Mouse (Mus musculus) embryonic facial prominence, embryonic 10.5 days (tissue): ENCODE results near the gene Slc15a4. TPM values are rescaled to one million over a fixed set of nuclear protein-coding genes. Genes with fewer than 3 reads are reported as not detected.

ENCODE experiments used
- DNase-seq: peaks from one replicate; pipeline ENCODE4 v3.0.0-alpha.2; 2017; ENCODE audit warnings: low spot score
- H3K27ac ChIP-seq: fragments of 300-500 bp; sonication (generic); replicated peaks from 2 replicates; pipeline ENCODE4 v1.5.1; 2016; ENCODE audit warnings: mild to moderate bottlenecking
- H3K27me3 ChIP-seq: fragments of 300-500 bp; sonication (generic); replicated peaks from 2 replicates; pipeline ENCODE4 v1.6.1; 2016; ENCODE audit warnings: low read depth, mild to moderate bottlenecking; ENCODE audit not compliant: poor library complexity, severe bottlenecking
- H3K36me3 ChIP-seq: fragments of 300-500 bp; sonication (generic); replicated peaks from 2 replicates; pipeline ENCODE4 v1.6.1; 2016; ENCODE audit warnings: mild to moderate bottlenecking, moderate library complexity
- H3K4me1 ChIP-seq: fragments of 300-500 bp; sonication (generic); 2 replicates; pipeline ENCODE4 v1.6.1; 2016
- H3K4me3 ChIP-seq: fragments of 300-500 bp; sonication (generic); 2 replicates; pipeline ENCODE4 v1.5.1; 2016; ENCODE audit warnings: mild to moderate bottlenecking, moderate library complexity
- H3K9me3 ChIP-seq: fragments of 300-500 bp; sonication (generic); 2 replicates; pipeline ENCODE4 v1.6.1; 2016; ENCODE audit warnings: mild to moderate bottlenecking
- WGBS: fragments of 180-500 bp; shearing (Covaris S2); methylation state at CpG from one replicate; pipeline ENCODE4 v1.1.7; 2016; 5-methylcytosine and 5-hydroxymethylcytosine counted together
- polyA plus RNA-seq: library from polyadenylated mRNA; unstranded; fragments of >200 nt; fragmentation: Nextera tagmentation; extraction: Ambion mirVana; gene quantifications from 2 replicates; pipeline ENCODE4 v1.2.1, GENCODE M21; 2016

The Slc15a4 gene
- polyA plus RNA-seq: 25.1 and 27.5 TPM in 2 replicates

DNA sequence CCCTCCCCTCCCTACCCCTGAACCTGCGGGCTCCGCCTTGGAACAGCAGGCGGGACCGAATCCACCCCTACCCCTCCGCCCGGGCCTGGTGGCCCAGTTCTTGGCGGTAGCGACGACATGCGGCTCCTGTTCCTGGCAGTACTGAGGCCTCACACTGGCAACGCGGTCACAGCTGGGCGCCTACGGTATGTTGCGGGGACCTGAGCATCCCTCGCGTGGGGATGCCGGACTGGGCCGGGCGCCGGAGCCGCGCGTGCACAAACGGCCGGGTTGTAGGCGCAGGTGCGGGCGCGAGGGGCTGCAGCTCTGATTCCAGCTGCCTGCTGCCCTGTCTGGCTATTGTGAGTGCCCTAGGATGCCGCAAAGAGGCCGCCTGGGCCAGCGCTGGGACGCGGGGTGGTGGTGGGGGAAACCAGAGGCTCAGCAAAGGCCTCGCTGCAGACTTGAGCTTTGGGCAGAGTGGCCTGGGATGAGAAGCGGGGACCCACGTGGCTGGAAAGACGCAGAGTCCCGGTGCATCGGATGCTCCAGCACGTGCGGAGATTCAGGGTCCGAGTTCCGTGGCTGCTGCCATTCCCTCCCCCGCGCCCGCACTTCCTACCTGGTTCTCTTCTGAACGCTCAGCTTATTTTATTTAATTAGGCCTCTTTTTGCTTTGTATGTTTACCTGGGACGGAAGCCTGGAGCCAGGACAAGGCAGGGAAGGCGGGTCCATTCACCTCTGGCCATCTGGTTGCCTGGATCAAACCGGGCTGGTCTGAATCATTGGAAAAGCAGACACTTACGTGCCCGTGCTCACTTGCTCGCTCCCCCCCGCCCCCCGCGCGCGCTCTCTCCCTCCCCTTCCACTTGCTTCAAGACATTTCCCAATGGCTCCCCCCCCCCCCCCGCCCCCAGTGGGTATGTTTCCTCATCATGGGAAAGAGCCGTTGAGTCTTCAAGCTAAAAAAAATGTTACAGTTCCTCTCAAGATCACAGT lies at the start of gene Slc15a4, which contains the start of gene Glt1d1:
Slc15a4 (minus strand) TSS at position 731 of the 979 bp plus-strand sequence.
Glt1d1 (plus strand) TSS at position 96 of the 979 bp plus-strand sequence.
- peaks cover 21% of the 10 kb centered on the region for H3K4me1 ChIP-seq
- WGBS: under 1% methylated on average over 61 of the region's 62 CpGs
- H3K27ac ChIP-seq: peak within 1 kb of the TSS; percentile 83
- peak; percentile 71 for DNase-seq
- H3K36me3 ChIP-seq: no peaks in the 10 kb centered on the region
- H3K27me3 ChIP-seq: peaks cover 29% of the 10 kb centered on the region
- peak within 1 kb of the TSS; percentile 77 for H3K4me3 ChIP-seq
- H3K9me3 ChIP-seq: no peaks in the 10 kb centered on the region

DNA sequence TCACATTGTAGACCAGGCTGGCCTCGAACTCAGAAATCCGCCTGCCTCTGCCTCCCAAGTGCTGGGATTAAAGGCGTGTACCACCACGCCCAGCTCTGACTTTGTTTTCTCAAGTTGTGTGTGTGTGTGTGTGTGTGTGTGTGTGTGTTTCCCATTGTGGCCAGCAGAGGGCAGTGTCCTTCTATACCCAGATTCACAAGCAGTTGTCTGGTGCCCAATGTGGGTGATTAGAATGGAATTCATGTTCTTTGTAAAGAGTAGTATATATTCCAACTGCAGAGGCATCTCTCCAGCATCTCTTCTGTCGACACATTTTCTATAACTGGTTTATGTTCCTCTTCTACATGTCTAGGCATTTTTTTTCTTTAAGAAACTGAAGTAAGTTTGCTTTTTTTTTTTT lies 45.8 kb upstream of the Slc15a4 start:
- no peak overlapping the region for H3K27ac ChIP-seq
- no peak for DNase-seq
- 92% methylated on average over 5 of the region's 5 CpGs for WGBS
- no peaks in the 10 kb centered on the region for H3K4me1 ChIP-seq
- peaks cover 10% of the 10 kb centered on the region; the same call in 1 of the 2 replicates for H3K9me3 ChIP-seq
- peaks cover 11% of the 10 kb centered on the region for H3K36me3 ChIP-seq
- H3K4me3 ChIP-seq: no peak overlapping the region
- H3K27me3 ChIP-seq: no peaks in the 10 kb centered on the region

DNA sequence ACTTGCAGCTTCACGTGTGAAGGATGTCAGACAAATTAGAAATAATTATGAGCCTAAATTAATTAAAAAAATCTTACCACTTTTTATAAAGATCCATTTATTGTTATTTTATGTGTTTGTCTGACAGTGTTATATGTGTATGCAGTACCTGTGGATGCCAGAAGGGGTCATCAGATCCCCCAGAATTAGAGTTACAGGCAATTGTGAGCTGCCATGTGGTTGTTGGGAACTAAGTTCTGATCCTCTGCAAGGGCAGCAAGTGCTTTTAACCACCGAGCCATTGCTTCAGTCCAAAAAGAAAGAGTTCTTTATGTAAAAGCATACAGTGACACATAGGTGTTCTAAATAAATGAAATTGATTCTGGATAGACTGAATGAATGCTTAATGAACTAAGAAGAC lies 44.9 kb upstream of the Slc15a4 start:
- peaks cover 10% of the 10 kb centered on the region; the same call in 1 of the 2 replicates for H3K9me3 ChIP-seq
- H3K4me3 ChIP-seq: no peak overlapping the region
- 94% methylated on average over 2 of the region's 2 CpGs for WGBS
- H3K36me3 ChIP-seq: peaks cover 8% of the 10 kb centered on the region
- no peaks in the 10 kb centered on the region for H3K27me3 ChIP-seq
- no peak for DNase-seq
- H3K4me1 ChIP-seq: no peaks in the 10 kb centered on the region
- no peak overlapping the region for H3K27ac ChIP-seq

DNA sequence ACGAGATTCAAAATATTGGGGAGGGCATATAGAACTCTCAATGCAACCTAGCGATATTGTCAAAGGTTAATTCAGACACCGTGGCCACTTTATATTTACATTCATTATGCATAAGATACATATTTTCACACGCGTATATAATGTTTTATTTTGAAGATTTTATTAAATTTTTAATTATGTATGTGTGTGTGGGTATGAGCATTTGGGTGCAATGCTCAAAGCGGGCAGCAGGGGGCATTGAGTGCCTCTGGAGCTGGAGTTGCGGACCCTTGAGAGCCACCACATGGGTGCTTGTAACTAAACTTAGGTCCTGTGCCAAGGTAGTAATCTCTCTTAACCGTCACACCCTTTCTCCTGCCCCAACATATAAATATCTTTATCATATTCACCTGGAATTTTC lies 41.2 kb upstream of the Slc15a4 start:
- no peaks in the 10 kb centered on the region for H3K27me3 ChIP-seq
- WGBS: 91% methylated on average over 8 of the region's 8 CpGs
- H3K9me3 ChIP-seq: peaks cover 10% of the 10 kb centered on the region; the same call in 1 of the 2 replicates
- no peak overlapping the region for H3K27ac ChIP-seq
- H3K4me3 ChIP-seq: no peak overlapping the region
- H3K4me1 ChIP-seq: no peaks in the 10 kb centered on the region
- H3K36me3 ChIP-seq: peaks cover 8% of the 10 kb centered on the region
- DNase-seq: no peak

DNA sequence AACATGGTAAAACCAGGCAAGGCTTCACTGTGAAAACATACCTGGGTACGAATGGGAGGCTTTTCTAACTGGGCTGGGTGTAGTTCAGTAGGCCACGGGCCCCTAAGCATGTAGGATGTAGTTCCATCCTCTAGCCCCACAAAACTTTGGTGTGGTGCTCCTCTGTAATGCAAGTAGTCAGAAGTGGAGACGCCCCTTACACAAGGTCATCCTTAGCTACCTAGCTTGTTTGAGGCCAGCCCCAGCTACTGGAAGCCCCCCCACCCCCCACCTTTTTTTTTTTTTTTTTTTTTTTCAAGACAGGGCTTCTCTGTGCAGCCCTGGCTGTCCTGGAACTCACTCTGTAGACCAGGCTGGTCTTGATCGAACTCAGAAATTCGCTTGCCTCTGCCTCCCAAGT lies 28.3 kb upstream of the Slc15a4 start:
- H3K4me1 ChIP-seq: no peaks in the 10 kb centered on the region
- no peaks in the 10 kb centered on the region for H3K27me3 ChIP-seq
- peaks cover 6% of the 10 kb centered on the region; the same call in 1 of the 2 replicates for H3K9me3 ChIP-seq
- no peak for DNase-seq
- 89% methylated on average over 5 of the region's 5 CpGs for WGBS
- no peak overlapping the region for H3K27ac ChIP-seq
- H3K4me3 ChIP-seq: no peak overlapping the region
- peaks cover 13% of the 10 kb centered on the region for H3K36me3 ChIP-seq

DNA sequence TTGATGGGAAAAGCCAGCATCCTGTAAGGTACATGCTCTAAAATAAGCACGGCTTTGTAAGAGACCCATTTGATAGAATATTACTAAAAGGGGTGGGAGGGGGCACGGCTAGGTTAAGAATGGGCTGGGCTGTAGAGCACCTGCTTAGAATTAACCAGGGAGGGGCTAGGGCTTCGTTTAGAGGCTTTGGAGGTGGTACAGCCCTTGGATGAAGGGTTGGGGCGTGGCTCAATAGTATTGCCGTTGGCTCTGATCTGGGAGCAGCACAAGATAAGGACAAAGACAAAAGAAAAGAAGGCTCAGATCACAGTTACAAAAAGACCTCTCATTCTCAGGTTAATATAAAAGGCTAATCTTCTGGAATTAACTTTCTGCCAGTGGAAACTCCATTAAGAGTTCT lies 27.6 kb upstream of the Slc15a4 start:
- no peaks in the 10 kb centered on the region for H3K4me1 ChIP-seq

DNA sequence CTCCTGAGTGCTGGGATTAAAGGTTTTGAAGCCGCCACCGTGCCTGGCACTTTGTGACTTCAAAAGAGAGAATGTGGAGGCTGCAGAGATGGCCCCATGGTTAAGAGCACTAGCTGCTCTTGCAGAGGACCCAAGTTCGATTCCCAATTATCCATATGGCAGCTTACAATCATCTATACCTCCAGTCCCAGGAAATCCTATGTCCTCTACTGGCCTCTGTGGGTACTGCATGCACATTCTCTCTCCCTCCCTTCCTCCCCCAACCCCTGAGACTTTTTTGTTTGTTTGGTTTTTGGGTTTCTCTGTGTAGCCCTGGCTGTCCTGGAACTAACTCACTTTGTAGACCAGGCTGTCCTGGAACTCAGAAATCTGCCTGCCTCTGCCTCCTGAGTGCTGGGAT lies 26.6 kb upstream of the Slc15a4 start:
- H3K4me1 ChIP-seq: no peaks in the 10 kb centered on the region
- H3K4me3 ChIP-seq: no peak overlapping the region
- peaks cover 6% of the 10 kb centered on the region; the same call in 1 of the 2 replicates for H3K9me3 ChIP-seq
- peaks cover 13% of the 10 kb centered on the region for H3K36me3 ChIP-seq
- no peak overlapping the region for H3K27ac ChIP-seq
- 89% methylated on average over 3 of the region's 3 CpGs for WGBS
- no peaks in the 10 kb centered on the region for H3K27me3 ChIP-seq
- DNase-seq: no peak

More for the DNA sequence above, 27.6 kb upstream of the Slc15a4 start:
- H3K4me3 ChIP-seq: no peak overlapping the region
- WGBS: 86% methylated on average over 5 of the region's 5 CpGs
- H3K36me3 ChIP-seq: peaks cover 13% of the 10 kb centered on the region
- peaks cover 6% of the 10 kb centered on the region; the same call in 1 of the 2 replicates for H3K9me3 ChIP-seq
- no peaks in the 10 kb centered on the region for H3K27me3 ChIP-seq
- no peak overlapping the region for H3K27ac ChIP-seq
- DNase-seq: no peak

DNA sequence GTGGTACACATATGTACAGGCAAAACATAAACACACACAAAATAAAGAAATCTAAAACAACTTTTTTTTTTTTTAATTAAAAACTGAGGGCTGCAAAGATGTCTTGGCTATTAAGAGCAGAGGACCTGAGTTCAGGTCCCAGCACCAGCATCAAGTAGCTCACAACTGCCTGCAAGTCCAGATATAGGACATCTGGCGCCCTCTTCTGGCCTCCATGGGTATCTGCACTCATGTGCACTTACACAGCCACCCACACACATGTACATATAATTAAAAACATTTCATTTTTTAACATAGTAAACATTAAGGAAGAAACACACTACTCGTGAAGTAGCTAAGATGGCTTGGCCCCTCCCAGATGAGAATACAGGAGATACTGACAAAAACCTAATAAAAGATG lies 25.6 kb upstream of the Slc15a4 start:
- H3K4me3 ChIP-seq: no peak overlapping the region
- no peak for DNase-seq
- no peak overlapping the region for H3K27ac ChIP-seq
- peaks cover 13% of the 10 kb centered on the region for H3K36me3 ChIP-seq
- H3K9me3 ChIP-seq: peaks cover 6% of the 10 kb centered on the region; the same call in 1 of the 2 replicates
- 91% methylated on average over 2 of the region's 2 CpGs for WGBS
- no peaks in the 10 kb centered on the region for H3K4me1 ChIP-seq
- H3K27me3 ChIP-seq: no peaks in the 10 kb centered on the region

DNA sequence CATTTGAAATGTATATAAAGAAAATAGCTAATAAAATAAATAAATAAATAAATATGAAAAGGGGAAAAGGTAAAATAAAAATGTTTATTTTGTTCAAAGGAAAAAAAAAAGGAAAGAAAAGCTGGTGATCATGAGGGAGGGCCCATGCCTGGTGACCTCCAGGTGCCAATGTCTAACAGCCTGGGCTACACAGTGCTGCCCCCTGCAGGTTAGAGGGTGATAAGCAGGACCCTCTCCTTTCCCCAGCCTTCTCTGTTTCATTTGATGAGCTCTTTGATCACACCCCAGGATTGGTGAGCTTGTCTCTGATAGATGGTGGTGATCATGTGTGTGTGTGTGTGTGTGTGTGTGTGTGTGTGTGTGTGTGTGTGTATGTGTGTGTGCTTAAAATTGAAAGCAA lies 16.4 kb upstream of the Slc15a4 start:
- Histone ChIP-seq H3K9me3 (peaks cover 7% of the 10 kb centered on the region; the same call in 1 of the 2 replicates), H3K4me3 (no peak overlapping the region), H3K4me1 (no peaks in the 10 kb centered on the region), H3K27me3 (no peaks in the 10 kb centered on the region), H3K36me3 (peaks cover 16% of the 10 kb centered on the region; the same call in 1 of the 2 replicates), H3K27ac (no peak overlapping the region)
- DNase-seq: peak; percentile 27

DNA sequence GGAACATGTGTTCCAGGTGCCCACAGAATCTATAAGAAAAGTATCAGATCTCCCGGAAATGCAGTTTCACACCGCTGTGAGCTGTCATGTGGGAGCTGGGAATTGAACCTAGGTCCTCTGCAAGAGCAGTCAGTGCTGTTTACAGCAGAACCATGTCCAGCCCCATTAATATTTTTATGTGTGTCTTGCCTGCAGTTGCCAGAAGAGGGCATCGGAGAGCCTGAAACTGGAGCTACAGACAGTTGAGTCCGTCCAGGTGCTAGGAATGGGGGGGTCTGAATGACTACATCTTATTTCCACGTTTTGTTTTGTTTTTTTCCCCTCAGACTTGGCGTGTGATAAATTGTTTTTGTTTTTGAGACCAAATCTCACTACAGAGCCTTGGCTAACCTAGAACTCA lies 15.3 kb upstream of the Slc15a4 start:
- 78% methylated on average over 6 of the region's 6 CpGs for WGBS
- Histone ChIP-seq H3K9me3 (peaks cover 7% of the 10 kb centered on the region; the same call in 1 of the 2 replicates), H3K27ac (no peak overlapping the region), H3K27me3 (no peaks in the 10 kb centered on the region), H3K36me3 (peaks cover 16% of the 10 kb centered on the region; the same call in 1 of the 2 replicates), H3K4me1 (no peaks in the 10 kb centered on the region), H3K4me3 (no peak overlapping the region)
- peak; percentile 18 for DNase-seq

DNA sequence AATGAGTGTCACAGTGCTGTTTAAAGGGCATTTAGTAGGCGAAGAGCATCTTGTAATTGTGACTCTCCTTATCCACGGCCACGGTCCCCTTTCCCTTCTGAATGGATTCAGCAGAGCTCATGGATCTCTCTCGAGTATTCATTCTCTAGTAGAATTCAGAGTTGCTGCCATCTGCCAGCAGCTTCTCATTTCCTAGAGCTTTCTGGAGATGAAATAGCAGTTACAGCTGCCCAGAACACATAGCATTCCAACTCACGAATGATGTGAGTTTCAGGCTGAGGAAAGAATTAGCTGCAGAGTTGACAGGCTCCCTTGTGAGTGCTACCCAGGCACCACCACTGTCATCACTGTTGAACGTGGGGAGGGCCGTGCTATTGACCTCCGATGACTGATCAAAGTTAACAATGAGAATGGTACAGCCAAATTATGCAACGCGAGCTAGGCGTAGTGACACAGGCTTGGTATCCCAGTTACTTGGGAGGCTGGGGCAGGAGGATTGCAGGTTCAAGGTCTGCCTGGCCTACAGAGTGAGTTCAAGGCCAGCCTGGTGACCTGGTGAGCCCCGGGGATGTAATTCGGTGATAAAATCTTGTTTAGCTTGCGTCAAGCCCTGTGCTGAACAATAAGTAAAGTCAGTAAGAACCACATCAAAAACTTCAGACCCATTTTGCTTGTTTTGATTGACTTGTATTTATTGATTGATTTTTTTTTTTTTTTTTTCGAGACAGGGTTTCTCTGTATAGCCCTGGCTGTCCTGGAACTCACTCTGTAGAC lies 8.7 kb upstream of the Slc15a4 start:
- Histone ChIP-seq H3K36me3 (peaks cover 9% of the 10 kb centered on the region; the same call in 1 of the 2 replicates), H3K27me3 (no peaks in the 10 kb centered on the region), H3K4me1 (no peaks in the 10 kb centered on the region), H3K4me3 (no peak overlapping the region), H3K27ac (no peak overlapping the region), H3K9me3 (peaks cover 12% of the 10 kb centered on the region)
- WGBS: 94% methylated on average over 15 of the region's 15 CpGs
- no peak for DNase-seq

DNA sequence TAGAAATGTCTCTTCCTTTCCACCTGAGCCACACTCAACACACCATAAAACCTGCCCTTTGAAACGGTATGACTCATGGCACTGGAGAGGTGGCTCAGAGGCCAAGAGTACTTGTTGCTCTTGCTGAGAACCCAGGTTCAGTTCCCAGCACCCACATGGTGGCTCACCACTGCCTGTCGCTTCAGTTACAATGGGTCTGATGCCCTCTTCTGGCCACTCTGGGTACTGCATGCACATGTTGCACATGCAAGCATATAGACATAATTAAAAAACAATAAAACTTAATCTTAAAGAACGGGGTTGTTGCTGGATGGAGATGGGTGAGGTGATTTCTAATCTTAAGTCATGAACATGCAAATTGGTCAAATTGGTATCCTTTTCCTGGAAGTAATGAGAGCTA lies 7.7 kb upstream of the Slc15a4 start:
- 91% methylated on average over 3 of the region's 3 CpGs for WGBS
- Histone ChIP-seq H3K27me3 (no peaks in the 10 kb centered on the region), H3K27ac (no peak overlapping the region), H3K4me1 (no peaks in the 10 kb centered on the region), H3K36me3 (peaks cover 9% of the 10 kb centered on the region; the same call in 1 of the 2 replicates), H3K4me3 (no peak overlapping the region), H3K9me3 (peaks cover 12% of the 10 kb centered on the region)
- no peak for DNase-seq
